19 mouse cellular contexts compared by ENCODE assay signal in the genomic region with DNA sequence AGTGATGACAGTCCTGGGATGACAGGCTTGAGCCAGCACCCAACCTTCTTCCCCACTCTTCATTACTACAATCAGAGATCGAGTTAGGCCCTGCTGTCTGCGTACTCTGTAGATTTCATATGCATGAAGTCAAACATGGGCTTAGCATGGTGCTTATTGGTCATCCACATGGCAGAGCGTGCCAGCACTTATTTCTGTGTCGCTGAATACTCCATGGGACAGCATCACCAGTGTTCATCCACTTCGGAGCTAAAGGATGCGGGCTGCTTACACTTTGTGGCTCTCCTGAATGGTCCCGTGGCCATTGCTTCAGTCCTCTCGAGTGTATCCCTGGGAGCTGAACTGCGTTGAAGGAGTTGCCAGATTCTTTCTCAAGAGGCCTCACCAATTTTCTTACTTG.
"Had no signal": no experiment of that assay in that cellular context is flagged by ENCODE, and none has a peak within 500 bp of the region (broad histone marks: within the 10 kb centered on the region; RNA-seq: fewer than 3 reads in every experiment).

No protein-coding gene starts in this region.

- DNase-seq: kidney, adult 18-20 months; kidney, adult 9 months; kidney, postnatal 14 days; kidney, postnatal 4 days; layer of hippocampus, postnatal 36 days; liver, embryonic 13.5 days; lung, adult 2 months; lung, postnatal 14 days; lung, postnatal 4 days; right cerebral cortex, adult 18-20 months; right cerebral cortex, postnatal 14 days; right cerebral cortex, postnatal 4 days had no signal

- H3K4me3 ChIP-seq: left cerebral cortex, adult 2 months; liver, embryonic 13.5 days; midbrain, embryonic 10.5 days; midbrain, embryonic 15.5 days; neural tube, embryonic 12.5 days; neural tube, embryonic 15.5 days had no signal

- ATAC-seq: intestine, embryonic 16.5 days; midbrain, embryonic 15.5 days had no signal

- H3K27me3 ChIP-seq: liver, embryonic 13.5 days; megakaryocyte, embryonic 14.5 days; midbrain, embryonic 15.5 days; neural tube, embryonic 12.5 days; neural tube, embryonic 15.5 days had no signal

- H3K4me2 ChIP-seq: liver, embryonic 13.5 days; midbrain, embryonic 15.5 days; neural tube, embryonic 12.5 days; neural tube, embryonic 15.5 days had no signal

- H3K9me3 ChIP-seq: liver, embryonic 13.5 days; midbrain, embryonic 10.5 days; midbrain, embryonic 15.5 days; neural tube, embryonic 12.5 days; neural tube, embryonic 15.5 days had no signal

- H3K9ac ChIP-seq: liver, embryonic 13.5 days; midbrain, embryonic 15.5 days; neural tube, embryonic 12.5 days; neural tube, embryonic 15.5 days had no signal

- H3K27ac ChIP-seq: left cerebral cortex, adult 2 months; liver, embryonic 13.5 days; midbrain, embryonic 10.5 days; midbrain, embryonic 15.5 days; neural tube, embryonic 12.5 days; neural tube, embryonic 15.5 days had no signal
